Mouse (Mus musculus): ENCODE data around the gene Polr3gl. TPM values are rescaled to one million over a fixed set of nuclear protein-coding genes. Genes with fewer than 3 reads are reported as not detected.
A peak's percentile ranks its signal among the peaks of the same experiment; 100 is the strongest.
"Not testable (repeated sequence)": the region's sequence is repeated elsewhere in the genome, so short reads cannot be mapped to it uniquely, and the experiment has no call there.

Polr3gl gene
- polyA plus RNA-seq, 1 experiment from 2014 or later: 40.2 TPM

- H3K9me3 ChIP-seq (replicated peaks); H3K4me2 ChIP-seq; H3K4me3 ChIP-seq; H3K27ac ChIP-seq; H3K9ac ChIP-seq; H3K27me3 ChIP-seq; ATAC-seq: not testable (repeated sequence)
- Histone ChIP-seq H3K4me1 (peaks cover 39% of the 10 kb centered on the region), H3K36me3 (ENCODE audit: poor library complexity, severe bottlenecking) (peaks cover 19% of the 10 kb centered on the region; the same call in 1 of the 2 replicates)
- 84% methylated on average over 4 of the region's 4 CpGs for WGBS
These were observed 12.0 kb upstream of the Polr3gl start for GRCm38 (mm10) chr3:96606007-96606406.

GRCm38 (mm10) chr3:96603311-96603710, 9.3 kb upstream of the Polr3gl start:
- peak overlapping the region; percentile 85 for H3K4me3 ChIP-seq
- peak overlapping the region; percentile 92 for H3K9ac ChIP-seq
- H3K27me3 ChIP-seq: no peaks in the 10 kb centered on the region
- H3K36me3 ChIP-seq (ENCODE audit: poor library complexity, severe bottlenecking): peaks cover 10% of the 10 kb centered on the region; the same call in 1 of the 2 replicates
- H3K4me1 ChIP-seq: peaks cover 59% of the 10 kb centered on the region
- peak overlapping the region; percentile 93; the same call in 1 of the 2 replicates for H3K27ac ChIP-seq
- ATAC-seq: no peak
- peak overlapping the region; percentile 69 for H3K4me2 ChIP-seq
- no peaks in the 10 kb centered on the region for H3K9me3 ChIP-seq (replicated peaks)
- WGBS: 47% methylated on average over 5 of the region's 5 CpGs

- no peak for ATAC-seq
- H3K4me2 ChIP-seq: peak overlapping the region; percentile 69
- no peaks in the 10 kb centered on the region for H3K9me3 ChIP-seq (replicated peaks)
- peak overlapping the region; percentile 93 for H3K27ac ChIP-seq
- peaks cover 10% of the 10 kb centered on the region; the same call in 1 of the 2 replicates for H3K36me3 ChIP-seq (ENCODE audit: poor library complexity, severe bottlenecking)
- peak overlapping the region; percentile 85 for H3K4me3 ChIP-seq
- H3K9ac ChIP-seq: peak overlapping the region; percentile 92
- H3K4me1 ChIP-seq: peaks cover 65% of the 10 kb centered on the region
- no peaks in the 10 kb centered on the region for H3K27me3 ChIP-seq
- WGBS: 45% methylated on average over 5 of the region's 5 CpGs
These were observed 8.7 kb upstream of the Polr3gl start for GRCm38 (mm10) chr3:96602704-96603084.

- Histone ChIP-seq H3K36me3 (ENCODE audit: poor library complexity, severe bottlenecking) (peaks cover 5% of the 10 kb centered on the region; the same call in 1 of the 2 replicates), H3K4me3 (peak overlapping the region; percentile 85), H3K4me2 (peak overlapping the region; percentile 69), H3K9ac (peak overlapping the region; percentile 92), H3K27me3 (no peaks in the 10 kb centered on the region), H3K9me3 (replicated peaks) (no peaks in the 10 kb centered on the region), H3K27ac (peak overlapping the region; percentile 93), H3K4me1 (peaks cover 71% of the 10 kb centered on the region)
- ATAC-seq: no peak
- 11% methylated on average over 10 of the region's 10 CpGs for whole genome bisulfite sequencing
These were observed 8.1 kb upstream of the Polr3gl start for GRCm38 (mm10) chr3:96601941-96602703.

GRCm38 (mm10) chr3:96601251-96601787, 7.3 kb upstream of the Polr3gl start:
- under 1% methylated on average over 19 of the region's 40 CpGs for WGBS
- H3K27ac ChIP-seq: peak overlapping the region; percentile 93
- peak overlapping the region; percentile 92 for H3K9ac ChIP-seq
- peak overlapping the region; percentile 69 for H3K4me2 ChIP-seq
- no peaks in the 10 kb centered on the region for H3K9me3 ChIP-seq (replicated peaks)
- peaks cover 79% of the 10 kb centered on the region for H3K4me1 ChIP-seq
- peak; percentile 65 for ATAC-seq
- H3K4me3 ChIP-seq: peak overlapping the region; percentile 85
- H3K27me3 ChIP-seq: 0 out of 2 replicates have a peak, but pooled peaks cover 3% of the 10 kb centered on the region
- H3K36me3 ChIP-seq (ENCODE audit: poor library complexity, severe bottlenecking): peaks cover 5% of the 10 kb centered on the region; the same call in 1 of the 2 replicates

- WGBS: under 1% methylated on average over 26 of the region's 27 CpGs
- peak; percentile 96 for ATAC-seq
These were observed 6.8 kb upstream of the Polr3gl start, which contains the start of gene Lix1l for GRCm38 (mm10) chr3:96600639-96601250. Lix1l (plus strand) TSS chr3:96601149.

GRCm38 (mm10) chr3:96599411-96599810, 5.4 kb upstream of the Polr3gl start:
- Histone ChIP-seq H3K4me2 (peak overlapping the region; percentile 90; the same call in 1 of the 2 replicates), H3K4me3 (peak overlapping the region; percentile 47; the same call in 1 of the 2 replicates), H3K36me3 (ENCODE audit: poor library complexity, severe bottlenecking) (0 out of 2 replicates have a peak, but pooled peaks cover 5% of the 10 kb centered on the region), H3K9me3 (replicated peaks) (no peaks in the 10 kb centered on the region), H3K27me3 (peaks cover 13% of the 10 kb centered on the region; the same call in 1 of the 2 replicates), H3K27ac (no peak overlapping the region), H3K4me1 (peaks cover 77% of the 10 kb centered on the region), H3K9ac (no peak overlapping the region)
- ATAC-seq: no peak
- 65% methylated on average over 3 of the region's 3 CpGs for WGBS

More at GRCm38 (mm10) chr3:96600639-96601250, 6.8 kb upstream of the Polr3gl start, which contains the start of gene Lix1l:
- H3K27ac ChIP-seq: peak within 1 kb of the TSS; percentile 93
- H3K4me1 ChIP-seq: peaks cover 84% of the 10 kb centered on the region
- H3K4me3 ChIP-seq: peak within 1 kb of the TSS; percentile 85
- no peaks in the 10 kb centered on the region for H3K9me3 ChIP-seq (replicated peaks)
- peak within 1 kb of the TSS; percentile 92 for H3K9ac ChIP-seq
- H3K36me3 ChIP-seq (ENCODE audit: poor library complexity, severe bottlenecking): peaks cover 5% of the 10 kb centered on the region; the same call in 1 of the 2 replicates
- peak within 1 kb of the TSS; percentile 69 for H3K4me2 ChIP-seq
- peaks cover 7% of the 10 kb centered on the region; the same call in 1 of the 2 replicates for H3K27me3 ChIP-seq

GRCm38 (mm10) chr3:96599069-96599393, 5.0 kb upstream of the Polr3gl start:
- peak overlapping the region; percentile 90 for H3K4me2 ChIP-seq
- H3K27ac ChIP-seq: no peak overlapping the region
- 0 out of 2 replicates have a peak, but pooled peaks cover 3% of the 10 kb centered on the region for H3K36me3 ChIP-seq (ENCODE audit: poor library complexity, severe bottlenecking)
- H3K4me1 ChIP-seq: peaks cover 73% of the 10 kb centered on the region
- no peaks in the 10 kb centered on the region for H3K9me3 ChIP-seq (replicated peaks)
- 41% methylated on average over 8 of the region's 8 CpGs for WGBS
- ATAC-seq: no peak
- peaks cover 13% of the 10 kb centered on the region; the same call in 1 of the 2 replicates for H3K27me3 ChIP-seq
- peak overlapping the region; percentile 47 for H3K4me3 ChIP-seq
- peak overlapping the region; percentile 74; the same call in 1 of the 2 replicates for H3K9ac ChIP-seq

- peak overlapping the region; percentile 74 for H3K9ac ChIP-seq
- no peaks in the 10 kb centered on the region for H3K36me3 ChIP-seq (ENCODE audit: poor library complexity, severe bottlenecking)
- peak overlapping the region; percentile 51; the same call in 1 of the 2 replicates for H3K27ac ChIP-seq
- no peak for ATAC-seq
- peak overlapping the region; percentile 47 for H3K4me3 ChIP-seq
- 1% methylated on average over 54 of the region's 54 CpGs for WGBS
- peaks cover 13% of the 10 kb centered on the region; the same call in 1 of the 2 replicates for H3K27me3 ChIP-seq
- peaks cover 68% of the 10 kb centered on the region for H3K4me1 ChIP-seq
- no peaks in the 10 kb centered on the region for H3K9me3 ChIP-seq (replicated peaks)
- peak overlapping the region; percentile 90 for H3K4me2 ChIP-seq
These were observed 4.4 kb upstream of the Polr3gl start for GRCm38 (mm10) chr3:96598156-96599068.

- Histone ChIP-seq H3K4me1 (peaks cover 68% of the 10 kb centered on the region), H3K27me3 (peaks cover 13% of the 10 kb centered on the region; the same call in 1 of the 2 replicates), H3K4me2 (peak overlapping the region; percentile 90), H3K9ac (peak overlapping the region; percentile 74), H3K27ac (peak overlapping the region; percentile 51; the same call in 1 of the 2 replicates), H3K9me3 (replicated peaks) (no peaks in the 10 kb centered on the region), H3K4me3 (peak overlapping the region; percentile 47), H3K36me3 (ENCODE audit: poor library complexity, severe bottlenecking) (no peaks in the 10 kb centered on the region)
- WGBS: under 1% methylated on average over 40 of the region's 40 CpGs
- ATAC-seq: no peak
These were observed 3.5 kb upstream of the Polr3gl start for GRCm38 (mm10) chr3:96597435-96597891.

GRCm38 (mm10) chr3:96596855-96597254, 2.9 kb upstream of the Polr3gl start:
- no peaks in the 10 kb centered on the region for H3K36me3 ChIP-seq (ENCODE audit: poor library complexity, severe bottlenecking)
- H3K27me3 ChIP-seq: peaks cover 13% of the 10 kb centered on the region; the same call in 1 of the 2 replicates
- H3K9me3 ChIP-seq (replicated peaks): no peaks in the 10 kb centered on the region
- no peak for ATAC-seq
- H3K4me3 ChIP-seq: peak overlapping the region; percentile 47
- peaks cover 66% of the 10 kb centered on the region for H3K4me1 ChIP-seq
- peak overlapping the region; percentile 90 for H3K4me2 ChIP-seq
- 0 out of 2 replicates have a peak overlapping the region, but pooled peaks have one; percentile 59 for H3K27ac ChIP-seq
- WGBS: 3% methylated on average over 11 of the region's 12 CpGs
- peak overlapping the region; percentile 74 for H3K9ac ChIP-seq

Measured in forebrain, embryonic 13.5 days (tissue).